Mouse (Mus musculus) adrenal gland, adult 8-10 months (tissue): ENCODE measurements around the gene Fndc7. TPM values are rescaled to one million over a fixed set of nuclear protein-coding genes. Genes with fewer than 3 reads are reported as not detected.
"Not testable (repeated sequence)": the region's sequence is repeated elsewhere in the genome, so short reads cannot be mapped to it uniquely, and the experiment has no call there.

Experiments
- DNase-seq: peaks from one replicate; pipeline ENCODE4 v3.0.0; 2022
- total RNA-seq, 4 experiments: library from RNA; stranded (reverse); gene quantifications; 2 replicates each; pipeline ENCODE4 v1.2.4; 2022

The Fndc7 gene
- total RNA-seq, 4 experiments from 2014 or later: 0.35 to 2.2 (median 0.90) TPM

DNA sequence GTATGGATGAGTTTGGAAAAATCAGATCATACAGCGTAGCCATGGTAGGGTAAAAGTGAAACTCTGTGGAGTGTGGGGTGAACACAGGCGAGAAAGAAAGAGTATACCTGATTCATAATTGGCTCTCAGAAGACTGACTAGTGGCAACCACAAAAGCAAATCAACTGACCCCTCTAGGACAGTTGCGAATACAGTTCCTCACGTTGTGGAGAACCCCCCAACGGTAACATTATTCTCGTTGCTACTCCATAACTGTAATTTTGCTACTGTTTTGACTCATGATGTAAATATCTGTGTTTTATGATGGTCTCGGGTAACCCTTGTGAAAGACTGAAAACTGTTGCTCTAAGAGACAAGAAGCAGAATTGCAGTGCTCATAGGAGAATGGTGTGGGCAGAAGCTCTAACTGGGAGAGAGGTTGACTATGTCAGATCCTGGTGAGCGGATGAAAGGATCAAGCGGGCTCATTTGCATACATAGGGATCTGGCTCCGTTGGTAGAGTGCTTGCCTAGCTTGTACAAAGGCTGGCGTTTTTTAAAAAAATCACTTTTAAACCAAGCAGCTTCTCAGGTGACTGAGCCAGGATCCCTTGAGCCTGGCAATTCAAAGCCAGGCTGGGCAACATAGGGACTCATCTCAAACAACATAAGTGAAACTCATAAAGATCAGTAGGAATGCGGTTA lies 2.7 kb downstream of the Fndc7 start:
- DNase-seq: no peak

GRCm38 (mm10) chr3:108885686-108886530 lies 3.9 kb downstream of the Fndc7 start:
- no peak for DNase-seq

DNA sequence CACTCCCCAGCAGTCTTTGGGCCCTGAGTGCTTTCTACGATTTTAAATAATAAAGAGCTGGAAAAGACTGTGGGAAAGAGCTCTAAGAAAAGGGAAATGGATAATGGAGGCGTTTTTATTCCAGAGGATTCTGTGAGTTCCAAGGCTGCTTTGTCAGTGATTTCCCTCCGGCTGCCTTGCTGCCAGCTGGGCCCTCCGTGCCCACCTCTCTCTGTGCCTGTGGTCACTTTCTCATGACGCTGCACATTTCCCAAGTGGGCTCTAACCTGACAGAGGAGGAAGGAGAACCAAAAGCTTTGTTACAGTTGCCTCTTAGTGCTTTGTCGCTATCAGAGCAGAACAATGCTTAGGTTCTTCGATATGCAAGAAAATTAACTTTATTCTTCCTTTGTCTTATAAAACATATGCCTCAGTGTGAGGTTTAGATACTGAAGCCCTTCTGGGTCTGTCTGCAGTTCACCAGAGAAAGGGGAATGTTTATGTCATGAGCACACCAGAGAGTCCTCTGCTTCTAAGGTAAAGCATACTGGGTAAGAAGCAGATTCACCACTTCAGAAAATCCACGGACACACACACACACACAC lies 5.0 kb downstream of the Fndc7 start:
- DNase-seq: no peak

DNA sequence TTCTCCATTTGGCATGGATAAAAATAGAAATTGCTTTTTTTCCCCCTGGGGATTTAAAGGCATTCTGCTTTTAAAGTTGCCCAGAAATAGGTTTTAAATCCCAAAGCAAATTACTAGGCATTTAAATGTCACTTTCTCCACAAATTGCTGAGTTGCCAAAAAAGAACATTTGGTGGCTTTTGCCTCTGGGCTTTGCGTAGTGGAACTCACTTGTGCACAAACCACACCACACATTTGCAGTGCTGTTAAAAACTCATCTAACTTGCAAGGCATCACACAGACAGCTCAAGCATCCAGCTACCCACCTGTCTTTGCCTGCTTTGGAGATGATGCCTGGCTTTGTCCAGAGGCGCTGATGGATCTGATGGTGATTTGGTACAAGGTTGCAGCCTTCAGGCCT lies 6.7 kb downstream of the Fndc7 start:
- no peak for DNase-seq

- not testable (repeated sequence) for DNase-seq
Measured at GRCm38 (mm10) chr3:108881873-108882272, 7.9 kb downstream of the Fndc7 start.

GRCm38 (mm10) chr3:108880544-108881507 lies 9.0 kb downstream of the Fndc7 start:
- peak; percentile 55 for DNase-seq

DNA sequence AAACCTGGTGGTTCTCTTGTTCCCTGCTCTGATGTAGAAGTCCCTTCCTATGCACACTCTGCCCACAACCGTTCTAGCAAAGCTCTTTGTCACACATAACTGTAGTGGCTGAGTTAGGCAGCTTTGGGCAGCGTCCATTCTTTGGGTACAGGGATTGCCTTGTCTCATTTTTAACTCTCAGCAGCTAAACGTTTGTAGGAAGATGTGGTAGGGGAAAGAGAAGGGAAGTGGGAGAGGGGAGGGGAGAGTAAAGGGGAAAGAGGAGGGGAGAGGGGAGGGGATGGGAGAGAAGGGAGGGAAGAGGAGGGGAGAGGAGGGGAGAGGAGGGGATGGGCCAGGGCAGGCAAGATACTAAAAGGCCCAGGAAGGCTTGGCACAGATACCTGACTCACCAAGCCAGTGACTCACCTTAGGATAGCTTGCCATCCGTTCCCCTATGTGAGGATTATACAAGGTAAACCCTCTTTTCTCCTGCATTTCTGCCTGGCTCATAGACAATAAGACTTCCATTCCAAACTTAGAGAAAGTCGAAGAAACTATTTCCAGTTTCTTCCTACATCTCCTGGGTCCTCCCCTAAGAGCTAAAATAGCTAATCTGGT lies 9.9 kb downstream of the Fndc7 start:
- no peak for DNase-seq

- no peak for DNase-seq
Measured at GRCm38 (mm10) chr3:108879129-108879528, 10.7 kb downstream of the Fndc7 start.

DNA sequence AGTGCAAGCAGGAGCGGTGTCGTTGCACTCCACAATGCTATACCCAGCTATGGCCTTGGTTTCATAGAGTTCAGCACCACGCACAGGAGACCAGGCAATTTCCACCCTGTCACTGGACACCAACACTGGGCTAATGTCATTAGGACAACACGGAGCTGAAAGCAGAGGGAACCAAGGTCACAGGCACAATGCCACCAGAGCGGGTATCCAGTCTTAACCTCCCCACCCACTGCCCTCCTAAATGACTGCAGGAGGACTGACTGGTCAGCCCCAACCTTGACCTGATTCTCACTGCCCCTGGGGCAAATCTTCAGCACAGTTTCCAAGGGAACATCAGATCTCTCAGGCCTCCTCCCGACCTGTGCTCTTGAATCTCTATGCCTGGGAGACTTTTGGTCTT lies 19.2 kb downstream of the Fndc7 start:
- peak; percentile 50 for DNase-seq

DNA sequence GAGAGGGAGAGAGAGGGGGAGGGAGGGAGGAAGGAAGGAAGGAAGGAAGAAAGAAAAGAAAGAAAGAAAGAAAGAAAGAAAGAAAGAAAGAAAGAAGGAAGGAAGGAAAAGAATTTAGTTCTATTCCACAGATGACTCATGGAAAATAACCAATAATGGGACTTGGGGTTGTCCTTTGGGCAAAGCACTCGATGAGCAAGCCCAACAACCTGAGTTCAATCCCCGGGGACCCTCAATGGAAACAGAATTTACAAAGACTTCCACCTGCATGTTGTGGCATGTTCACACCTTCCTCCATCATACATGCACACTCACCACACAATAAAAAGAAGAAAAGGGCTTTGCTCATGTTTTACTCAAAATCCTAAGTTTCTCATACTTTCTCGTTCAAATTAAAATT lies 22.4 kb downstream of the Fndc7 start:
- no peak for DNase-seq

DNA sequence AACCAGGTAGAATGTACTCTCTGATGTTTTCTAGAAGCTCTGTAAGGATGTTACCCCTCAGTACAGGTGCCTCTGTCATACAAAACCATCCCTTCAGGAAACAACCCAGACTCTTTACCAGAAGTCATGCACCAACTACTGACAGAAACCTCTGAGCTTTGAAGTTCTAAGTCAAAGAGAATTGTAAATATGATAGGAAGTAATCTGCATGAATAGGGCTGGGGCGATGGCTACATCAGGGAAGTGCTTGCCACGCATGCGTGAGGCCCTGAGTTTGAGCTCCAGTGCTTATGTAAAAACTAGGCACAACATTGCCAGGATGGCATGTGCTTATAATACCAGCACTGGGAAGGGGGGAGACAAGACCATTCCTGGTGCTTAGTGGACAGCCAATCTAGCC lies 24.1 kb downstream of the Fndc7 start:
- DNase-seq: no peak

GRCm38 (mm10) chr3:108865129-108865528 lies 24.7 kb downstream of the Fndc7 start:
- no peak for DNase-seq

- no peak for DNase-seq
Measured at GRCm38 (mm10) chr3:108863091-108863490, 26.7 kb downstream of the Fndc7 start.

- DNase-seq: not testable (repeated sequence)
Measured at GRCm38 (mm10) chr3:108862282-108862681, 27.5 kb downstream of the Fndc7 start.

GRCm38 (mm10) chr3:108860786-108861185 lies 29.0 kb downstream of the Fndc7 start:
- DNase-seq: no peak

DNA sequence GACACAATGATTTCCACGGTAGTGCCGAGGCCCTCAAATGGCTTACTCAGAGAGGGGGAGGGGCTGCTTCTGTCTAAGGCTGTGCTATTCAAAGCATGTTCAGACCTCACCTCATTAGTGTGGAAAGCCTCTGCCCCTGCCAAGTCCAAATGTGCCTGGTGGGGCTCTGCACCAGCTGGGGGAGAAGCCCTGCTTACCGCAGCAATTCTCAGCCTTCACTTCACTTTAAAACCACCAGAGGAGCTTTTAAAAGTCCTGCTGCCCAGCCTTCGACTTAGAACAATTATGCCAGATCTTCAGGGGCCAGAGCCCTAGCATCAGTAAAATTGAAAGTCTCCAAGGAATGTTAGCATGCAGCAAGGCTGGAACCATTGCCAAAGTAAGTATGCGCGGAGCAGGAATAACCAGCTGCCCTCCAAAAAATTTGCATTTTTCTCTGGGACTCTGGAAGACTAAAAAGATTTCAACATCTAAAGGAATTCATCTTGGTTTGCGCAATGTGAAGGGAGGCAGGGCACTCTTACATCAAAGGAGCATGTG lies 31.5 kb downstream of the Fndc7 start:
- no peak for DNase-seq

DNA sequence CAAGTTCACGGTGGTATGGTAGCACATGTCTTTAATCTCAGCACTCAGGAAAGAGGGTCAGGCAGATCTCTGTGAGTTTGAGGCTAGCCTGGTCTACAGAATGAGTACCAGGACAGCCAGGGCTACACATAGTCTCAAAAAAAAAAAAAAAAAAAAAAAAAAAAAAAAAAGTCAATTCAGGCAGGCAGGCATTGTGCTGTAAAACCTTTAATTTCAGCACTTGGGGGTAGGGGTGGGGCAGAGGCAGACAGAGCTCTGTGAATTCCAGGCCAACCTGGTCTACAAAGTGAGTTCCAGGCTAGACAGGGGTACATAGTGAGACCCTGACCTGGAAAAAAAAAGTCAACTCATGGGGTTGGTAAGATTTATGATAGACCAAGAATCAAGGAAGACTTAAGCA lies 32.1 kb downstream of the Fndc7 start:
- DNase-seq: no peak

- DNase-seq: no peak
Measured at GRCm38 (mm10) chr3:108857124-108857470, 32.7 kb downstream of the Fndc7 start.

- DNase-seq: no peak
Measured at GRCm38 (mm10) chr3:108856386-108857123, 33.3 kb downstream of the Fndc7 start.

- DNase-seq: peak; percentile 74
Measured at GRCm38 (mm10) chr3:108855864-108856263, 33.9 kb downstream of the Fndc7 start.

GRCm38 (mm10) chr3:108855371-108855770 lies 34.4 kb downstream of the Fndc7 start:
- peak; percentile 62 for DNase-seq
